Mouse (Mus musculus): ENCODE data around the gene Egr4. TPM values are rescaled to one million over a fixed set of nuclear protein-coding genes. Genes with fewer than 3 reads are reported as not detected.

Gene Egr4
- polyA plus RNA-seq, 1 experiment: not detected

- DNase-seq: no peak
- H3K4me3 ChIP-seq (replicated peaks; ENCODE audit: extremely low read depth, low read depth, low read length): no peak overlapping the region
- whole genome bisulfite sequencing: 57% methylated on average over 16 of the region's 16 CpGs
- H3K4me1 ChIP-seq (ENCODE audit: control insufficient read depth, insufficient read depth, low read length): no peaks in the 10 kb centered on the region
- TF ChIP-seq POLR2A (IDR thresholded peaks at IDR 0.05; ENCODE audit: borderline replicate concordance, extremely low read depth, low read depth, low read length) (no peak), CTCF (IDR thresholded peaks at IDR 0.05; ENCODE audit: insufficient read depth, low read length) (no peak)
Measured at GRCm38 (mm10) chr6:85480685-85481084, 32.7 kb downstream of the Egr4 start.

GRCm38 (mm10) chr6:85479979-85480378 lies 33.4 kb downstream of the Egr4 start:
- TF ChIP-seq CTCF (IDR thresholded peaks at IDR 0.05; ENCODE audit: insufficient read depth, low read length) (no peak), POLR2A (IDR thresholded peaks at IDR 0.05; ENCODE audit: borderline replicate concordance, extremely low read depth, low read depth, low read length) (no peak)

DNA sequence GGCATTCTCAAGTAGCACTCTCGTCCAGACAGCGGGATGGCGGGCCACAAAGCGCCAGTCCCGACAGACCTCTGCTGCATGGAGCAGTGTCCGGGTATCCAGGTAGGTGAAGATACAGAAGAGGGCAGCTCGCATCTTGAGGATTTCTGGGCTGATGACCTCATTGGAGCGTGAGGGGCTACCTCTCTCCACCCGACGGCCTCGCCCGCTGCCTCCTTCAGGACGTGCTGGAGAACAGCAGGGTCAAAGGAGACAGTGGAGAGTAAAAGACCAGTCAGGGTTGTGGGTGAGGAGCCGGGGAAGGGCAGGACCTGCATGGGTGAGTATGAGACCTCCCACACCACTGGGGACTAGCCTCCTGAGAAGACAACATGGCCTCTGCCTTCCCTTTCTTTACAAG lies 35.0 kb downstream of the Egr4 start:
- TF ChIP-seq CTCF (IDR thresholded peaks at IDR 0.05; ENCODE audit: insufficient read depth, low read length) (no peak), POLR2A (IDR thresholded peaks at IDR 0.05; ENCODE audit: borderline replicate concordance, extremely low read depth, low read depth, low read length) (no peak)
- H3K4me3 ChIP-seq (replicated peaks; ENCODE audit: extremely low read depth, low read depth, low read length): no peak overlapping the region
- WGBS: 31% methylated on average over 14 of the region's 14 CpGs
- no peaks in the 10 kb centered on the region for H3K4me1 ChIP-seq (ENCODE audit: control insufficient read depth, insufficient read depth, low read length)
- DNase-seq: no peak

More at GRCm38 (mm10) chr6:85479979-85480378, 33.4 kb downstream of the Egr4 start:
- 81% methylated on average over 5 of the region's 5 CpGs for WGBS
- no peak for DNase-seq
- H3K4me3 ChIP-seq (replicated peaks; ENCODE audit: extremely low read depth, low read depth, low read length): no peak overlapping the region
- H3K4me1 ChIP-seq (ENCODE audit: control insufficient read depth, insufficient read depth, low read length): no peaks in the 10 kb centered on the region

- Histone ChIP-seq H3K4me3 (replicated peaks; ENCODE audit: extremely low read depth, low read depth, low read length) (no peak overlapping the region), H3K4me1 (ENCODE audit: control insufficient read depth, insufficient read depth, low read length) (no peaks in the 10 kb centered on the region)
- DNase-seq: peak; percentile 17
- TF ChIP-seq CTCF (IDR thresholded peaks at IDR 0.05; ENCODE audit: insufficient read depth, low read length) (peak; percentile 41), POLR2A (IDR thresholded peaks at IDR 0.05; ENCODE audit: borderline replicate concordance, extremely low read depth, low read depth, low read length) (no peak)
- WGBS: 31% methylated on average over 10 of the region's 10 CpGs
Measured at GRCm38 (mm10) chr6:85477366-85477917, 35.9 kb downstream of the Egr4 start.

DNA sequence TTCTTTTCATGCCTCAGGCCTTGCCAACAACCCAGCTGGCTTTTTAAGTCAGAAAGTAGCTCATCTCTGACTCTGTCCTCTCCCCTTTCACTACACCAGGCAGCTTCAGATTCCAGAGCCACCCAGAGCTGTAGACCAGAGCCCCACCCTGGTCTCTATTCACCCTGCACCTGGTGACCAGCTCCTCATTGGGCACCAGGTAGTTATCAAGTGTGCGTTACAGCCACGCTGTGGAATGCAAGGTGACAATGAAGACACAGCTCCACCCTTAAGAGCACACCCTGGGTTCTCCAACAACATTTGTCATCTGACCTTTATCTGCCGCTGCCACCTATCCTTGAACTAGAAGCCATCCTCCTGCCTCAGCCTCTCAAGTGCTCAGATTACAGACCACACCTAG lies 37.8 kb downstream of the Egr4 start:
- no peaks in the 10 kb centered on the region for H3K4me1 ChIP-seq (ENCODE audit: control insufficient read depth, insufficient read depth, low read length)
- DNase-seq: no peak
- 81% methylated on average over 3 of the region's 3 CpGs for WGBS
- TF ChIP-seq CTCF (IDR thresholded peaks at IDR 0.05; ENCODE audit: insufficient read depth, low read length): no peak
- no peak for TF ChIP-seq POLR2A (IDR thresholded peaks at IDR 0.05; ENCODE audit: borderline replicate concordance, extremely low read depth, low read depth, low read length)
- H3K4me3 ChIP-seq (replicated peaks; ENCODE audit: extremely low read depth, low read depth, low read length): no peak overlapping the region

DNA sequence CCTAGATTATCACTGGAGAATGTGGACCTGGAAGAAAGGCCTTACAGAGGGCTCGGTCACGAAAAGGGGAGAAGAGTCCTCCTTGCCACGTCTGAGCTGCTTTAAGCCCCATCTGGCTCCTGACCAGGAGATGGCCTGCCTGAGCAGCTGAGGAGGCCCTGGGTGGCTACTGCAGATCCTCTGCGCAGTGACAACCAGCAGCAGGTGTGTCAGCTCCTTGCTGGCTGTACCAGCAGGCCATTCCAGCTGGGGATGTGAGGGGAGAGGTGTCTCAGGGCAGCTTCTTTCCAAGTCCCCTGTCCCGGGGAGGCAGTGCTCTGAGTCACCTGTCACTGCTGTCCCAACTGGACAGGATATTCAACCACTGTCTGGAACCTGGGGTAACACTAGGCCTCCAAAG lies 40.8 kb downstream of the Egr4 start:
- no peak for TF ChIP-seq POLR2A (IDR thresholded peaks at IDR 0.05; ENCODE audit: borderline replicate concordance, extremely low read depth, low read depth, low read length)
- TF ChIP-seq CTCF (IDR thresholded peaks at IDR 0.05; ENCODE audit: insufficient read depth, low read length): no peak
- Histone ChIP-seq H3K4me1 (ENCODE audit: control insufficient read depth, insufficient read depth, low read length) (no peaks in the 10 kb centered on the region), H3K4me3 (replicated peaks; ENCODE audit: extremely low read depth, low read depth, low read length) (no peak overlapping the region)
- DNase-seq: no peak
- WGBS: 59% methylated on average over 5 of the region's 5 CpGs

DNA sequence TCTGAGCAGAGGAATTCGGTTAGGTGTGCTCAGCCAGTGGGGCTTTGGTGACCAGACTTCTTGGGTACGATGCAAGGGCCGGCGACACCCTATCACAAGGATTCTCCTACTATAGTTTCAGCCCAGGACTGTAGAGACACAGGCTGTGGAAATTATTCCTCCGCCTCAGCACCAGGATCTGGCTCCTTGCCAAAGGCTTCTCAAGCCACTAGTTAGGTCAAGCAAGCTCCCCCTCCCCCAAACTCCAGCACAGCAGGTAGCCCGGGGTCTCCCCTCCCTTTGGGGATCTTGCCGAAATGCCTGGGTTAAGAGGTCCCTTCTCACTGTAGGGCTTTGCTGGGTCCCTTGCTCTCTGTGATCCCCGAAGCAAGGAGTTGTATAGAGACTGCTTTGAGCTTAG lies 41.4 kb downstream of the Egr4 start:
- Histone ChIP-seq H3K4me3 (replicated peaks; ENCODE audit: extremely low read depth, low read depth, low read length) (no peak overlapping the region), H3K4me1 (ENCODE audit: control insufficient read depth, insufficient read depth, low read length) (no peaks in the 10 kb centered on the region)
- TF ChIP-seq POLR2A (IDR thresholded peaks at IDR 0.05; ENCODE audit: borderline replicate concordance, extremely low read depth, low read depth, low read length) (no peak), CTCF (IDR thresholded peaks at IDR 0.05; ENCODE audit: insufficient read depth, low read length) (no peak)
- WGBS: 65% methylated on average over 8 of the region's 8 CpGs
- no peak for DNase-seq

GRCm38 (mm10) chr6:85469660-85470430 lies 43.5 kb downstream of the Egr4 start:
- TF ChIP-seq POLR2A (IDR thresholded peaks at IDR 0.05; ENCODE audit: borderline replicate concordance, extremely low read depth, low read depth, low read length) (no peak), CTCF (IDR thresholded peaks at IDR 0.05; ENCODE audit: insufficient read depth, low read length) (no peak)
- 67% methylated on average over 5 of the region's 5 CpGs for whole genome bisulfite sequencing
- no peak overlapping the region for H3K4me3 ChIP-seq (replicated peaks; ENCODE audit: extremely low read depth, low read depth, low read length)
- DNase-seq: no peak
- H3K4me1 ChIP-seq (ENCODE audit: control insufficient read depth, insufficient read depth, low read length): no peaks in the 10 kb centered on the region

GRCm38 (mm10) chr6:85465381-85465780 lies 48.0 kb downstream of the Egr4 start:
- TF ChIP-seq POLR2A (IDR thresholded peaks at IDR 0.05; ENCODE audit: borderline replicate concordance, extremely low read depth, low read depth, low read length) (no peak), CTCF (IDR thresholded peaks at IDR 0.05; ENCODE audit: insufficient read depth, low read length) (no peak)
- no peak overlapping the region for H3K4me3 ChIP-seq (replicated peaks; ENCODE audit: extremely low read depth, low read depth, low read length)
- H3K4me1 ChIP-seq (ENCODE audit: control insufficient read depth, insufficient read depth, low read length): no peaks in the 10 kb centered on the region
- DNase-seq: no peak

Other genes with a start within 250 kb of the Egr4 start
- 8.0 and 8.2 TPM in 2 replicates for gene Sfxn5, start 180.2 kb downstream of the Egr4 start, polyA plus RNA-seq (2012; rRNA removed)
- gene Rab11fip5, start 139.0 kb downstream of the Egr4 start, polyA plus RNA-seq (2012; rRNA removed): 20.0 and 24.9 TPM in 2 replicates
- gene Noto, start 89.7 kb downstream of the Egr4 start, polyA plus RNA-seq (2012; rRNA removed): 0.16 TPM in 1 of 2 replicates, not detected in the other
- gene Smyd5, start 81.6 kb downstream of the Egr4 start, polyA plus RNA-seq (2012; rRNA removed): 15.0 and 21.1 TPM in 2 replicates
- gene Cct7, start 62.1 kb downstream of the Egr4 start, polyA plus RNA-seq (2012; rRNA removed): 71.5 and 103 TPM in 2 replicates
- 27.0 and 28.9 TPM in 2 replicates for gene Pradc1, start 61.6 kb downstream of the Egr4 start, polyA plus RNA-seq (2012; rRNA removed)
- gene Fbxo41, start 10.6 kb downstream of the Egr4 start, polyA plus RNA-seq (2012; rRNA removed): 0.07 and 0.09 TPM in 2 replicates
- gene Alms1, start 73.9 kb upstream of the Egr4 start, polyA plus RNA-seq (2012; rRNA removed): 0.54 and 0.79 TPM in 2 replicates
- gene Nat8f7, start 199.6 kb upstream of the Egr4 start, polyA plus RNA-seq (2012; rRNA removed): 6.3 and 7.9 TPM in 2 replicates

Data from lung, adult 2 months (tissue).